Mouse (Mus musculus) kidney, adult 18-20 months (tissue): ENCODE measurements around the gene Cst6.
A peak's percentile ranks its signal among the peaks of the same experiment; 100 is the strongest.
"Not testable (repeated sequence)": the region's sequence is repeated elsewhere in the genome, so short reads cannot be mapped to it uniquely, and the experiment has no call there.

Experiments used
- DNase-seq: peaks from one replicate; pipeline ENCODE4 v3.0.0; 2021

Cst6 gene

DNA sequence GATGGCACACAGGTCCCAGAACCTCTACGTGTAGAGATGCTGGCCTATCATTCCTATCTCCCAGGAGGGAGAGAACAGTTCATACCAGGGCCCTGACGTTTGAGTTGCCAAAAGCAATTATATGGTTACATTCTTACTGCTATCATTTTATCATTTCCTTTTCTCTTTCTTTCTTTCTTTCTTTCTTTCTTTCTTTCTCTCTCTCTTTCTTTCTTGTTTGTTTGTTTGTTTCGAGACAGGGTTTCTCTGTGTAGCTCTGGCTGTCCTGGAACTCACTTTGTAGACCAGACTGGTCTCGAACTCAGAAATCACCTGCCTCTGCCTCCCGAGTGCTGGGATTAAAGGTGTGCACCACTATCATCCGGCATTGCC, at the start of gene Cst6:
Gene Cst6, minus strand, starts transcription at position 73 of the 372 bp plus-strand sequence.
- not testable (repeated sequence) for DNase-seq

- DNase-seq = no peak
These were observed 46.0 kb upstream of the Cst6 start for GRCm38 (mm10) chr19:5395371-5395770.

DNA sequence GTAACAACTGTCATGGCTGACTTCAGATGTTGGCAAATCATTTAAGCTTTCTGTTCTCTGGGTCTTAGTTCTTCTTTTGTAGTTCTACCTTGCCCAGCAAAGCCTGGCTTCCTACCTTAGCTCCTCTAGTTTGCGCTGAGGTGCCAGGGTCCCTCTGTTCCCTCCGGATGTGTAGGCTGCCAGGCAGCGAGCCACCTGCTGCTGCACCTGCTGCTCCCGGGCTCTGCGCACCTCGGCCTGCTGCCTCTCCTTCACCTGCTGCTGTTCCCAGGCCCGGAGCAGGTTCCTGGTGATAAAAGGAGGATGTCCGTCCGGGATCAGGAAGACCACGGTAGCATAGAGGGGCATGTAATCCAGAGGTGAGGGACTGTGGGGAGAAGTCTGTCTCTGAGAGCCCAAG, 44.8 kb upstream of the Cst6 start:
- DNase-seq = no peak

DNA sequence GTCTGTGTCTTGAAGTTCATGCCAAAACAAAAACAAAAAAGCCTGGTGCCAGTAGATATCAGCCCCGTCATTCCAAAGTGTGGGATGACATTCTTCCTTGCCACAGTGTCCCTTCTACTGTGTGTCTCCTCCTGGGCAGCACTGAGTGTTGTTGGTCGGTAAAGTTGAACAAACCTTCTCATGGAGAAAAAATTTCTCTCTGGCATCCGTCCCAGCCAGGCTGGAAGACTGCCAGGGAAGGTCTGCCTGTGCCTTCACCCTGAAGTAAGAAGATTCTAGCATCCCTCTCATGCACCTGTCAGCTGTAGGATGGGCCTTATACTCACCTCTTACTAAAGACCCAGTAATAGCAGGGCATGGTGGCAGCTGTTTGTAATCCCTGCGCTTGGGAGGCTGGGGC, 43.5 kb upstream of the Cst6 start:
- peak; percentile 81 for DNase-seq

- DNase-seq = no peak
These were observed 41.0 kb upstream of the Cst6 start for GRCm38 (mm10) chr19:5390416-5390815.

GRCm38 (mm10) chr19:5389647-5390046, 40.3 kb upstream of the Cst6 start:
- peak; percentile 35 for DNase-seq

DNA sequence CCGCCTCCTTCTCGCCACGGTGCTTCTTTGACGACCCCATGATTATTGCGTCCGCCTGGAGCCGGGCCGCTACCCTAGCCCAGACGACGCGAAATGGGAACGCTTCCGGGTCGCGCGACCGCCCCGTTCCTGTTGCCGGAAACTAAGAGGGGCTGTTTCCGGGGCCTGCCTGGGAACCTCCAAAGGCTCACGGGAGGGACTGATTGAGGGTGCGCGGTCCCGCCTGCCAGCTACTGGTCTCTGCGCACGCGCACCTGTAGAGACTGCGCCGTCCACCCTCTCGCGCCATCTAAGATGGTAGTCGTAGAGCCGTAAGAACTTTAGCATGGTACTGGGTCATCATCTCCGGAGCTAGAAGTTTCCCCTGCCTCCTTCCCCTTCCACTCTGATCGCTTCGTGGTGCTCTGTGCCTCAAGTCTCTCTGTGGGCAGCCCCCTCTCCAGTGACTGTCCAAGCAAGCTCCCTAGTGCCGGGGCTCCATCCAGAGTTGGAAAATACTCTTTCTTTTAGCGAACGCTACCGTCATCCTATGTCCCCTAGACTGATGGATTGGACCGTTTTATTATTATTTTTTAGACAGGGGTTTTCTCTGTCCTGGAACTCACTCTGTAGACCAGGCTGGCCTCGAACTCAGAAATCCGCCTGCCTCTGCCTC, 39.3 kb upstream of the Cst6 start, which contains the start of gene Sart1:
Gene Sart1, minus strand, starts transcription at position 116 of the 655 bp plus-strand sequence.
- peak; percentile 93 for DNase-seq

DNA sequence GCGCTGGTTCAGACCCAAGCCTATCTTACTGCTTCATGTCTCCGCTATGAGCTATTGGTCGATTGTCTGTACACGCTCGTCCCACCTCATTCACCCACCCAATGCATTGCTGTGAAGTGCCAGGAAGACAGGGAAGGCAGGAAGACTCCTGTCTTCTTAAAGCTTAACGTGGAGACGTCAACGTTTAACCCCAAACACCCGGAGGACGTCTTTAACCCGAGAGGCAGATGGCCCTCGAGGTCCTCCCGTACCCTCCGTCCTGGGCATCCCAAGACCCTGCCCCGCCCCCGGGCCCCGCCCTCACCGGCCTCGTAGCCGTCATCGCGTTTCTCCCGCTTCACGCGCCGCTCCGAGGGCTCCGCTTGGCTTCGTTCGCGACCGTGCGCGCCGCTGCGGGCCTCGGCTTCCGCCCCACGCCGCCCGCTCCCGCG, 38.7 kb upstream of the Cst6 start:
- no peak for DNase-seq

- DNase-seq = no peak
These were observed 35.3 kb upstream of the Cst6 start for GRCm38 (mm10) chr19:5384715-5385114.

DNA sequence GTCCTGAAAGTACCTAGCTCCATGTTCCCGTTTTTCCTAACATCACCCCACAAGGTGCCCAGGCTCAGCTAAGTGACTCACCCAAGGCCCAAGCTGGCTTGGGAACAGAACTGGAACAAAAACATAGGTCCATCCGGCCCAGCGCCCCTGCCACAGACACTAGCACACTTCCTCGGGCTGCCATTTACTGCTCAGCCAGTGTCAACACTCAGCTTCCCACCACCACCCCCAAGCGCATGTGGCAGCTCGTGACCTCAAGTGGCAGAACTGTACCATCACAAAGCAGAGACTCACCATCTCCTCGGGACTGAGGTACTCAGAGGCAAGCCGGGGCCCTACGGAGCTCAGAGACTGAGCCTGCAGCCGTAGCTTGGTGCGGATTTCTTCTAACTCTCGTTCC, 34.0 kb upstream of the Cst6 start:
- no peak for DNase-seq

- DNase-seq = no peak
These were observed 28.1 kb upstream of the Cst6 start for GRCm38 (mm10) chr19:5377446-5377845.

DNA sequence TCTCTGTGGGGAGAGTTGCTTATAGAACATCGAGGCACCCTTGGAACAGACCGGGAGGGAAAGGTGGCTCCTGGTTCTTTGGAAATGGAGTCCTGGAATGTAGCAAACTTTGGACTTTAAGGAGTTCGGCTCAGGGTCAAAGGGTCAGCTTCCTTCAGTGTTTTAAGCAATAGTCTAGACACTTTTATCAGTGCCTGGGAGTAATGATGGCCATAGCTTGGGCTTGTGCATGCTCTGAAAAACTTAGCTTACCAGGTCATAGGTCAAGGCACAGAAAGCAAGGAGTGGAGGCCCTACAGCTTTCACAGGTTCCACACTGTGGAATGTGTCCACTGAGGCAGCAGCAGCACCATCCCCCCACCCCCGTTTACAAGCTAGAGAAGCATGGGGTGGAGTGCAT, 25.4 kb upstream of the Cst6 start:
- no peak for DNase-seq

DNA sequence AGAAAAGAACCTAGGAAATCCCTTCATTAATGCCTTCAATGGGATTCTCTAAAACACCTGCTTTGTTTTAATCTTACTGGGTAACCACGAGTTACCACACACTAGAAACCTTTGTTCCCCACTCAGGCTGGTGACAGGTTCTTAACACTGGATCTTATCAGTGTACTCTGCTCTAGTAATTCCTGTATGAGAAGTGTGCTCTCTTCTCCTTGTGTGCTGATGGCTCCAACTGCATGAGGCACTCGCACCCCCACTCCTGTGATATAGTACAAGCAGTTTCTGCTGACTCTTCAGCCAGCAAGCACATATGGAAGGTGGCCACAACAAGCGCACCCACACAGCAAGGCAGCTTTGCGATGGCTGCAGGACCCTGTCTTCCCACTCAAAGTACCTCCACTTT, 24.8 kb upstream of the Cst6 start:
- no peak for DNase-seq

GRCm38 (mm10) chr19:5372724-5373123, 23.4 kb upstream of the Cst6 start:
- DNase-seq = no peak

- no peak for DNase-seq
These were observed 21.6 kb upstream of the Cst6 start for GRCm38 (mm10) chr19:5370932-5371331.

DNA sequence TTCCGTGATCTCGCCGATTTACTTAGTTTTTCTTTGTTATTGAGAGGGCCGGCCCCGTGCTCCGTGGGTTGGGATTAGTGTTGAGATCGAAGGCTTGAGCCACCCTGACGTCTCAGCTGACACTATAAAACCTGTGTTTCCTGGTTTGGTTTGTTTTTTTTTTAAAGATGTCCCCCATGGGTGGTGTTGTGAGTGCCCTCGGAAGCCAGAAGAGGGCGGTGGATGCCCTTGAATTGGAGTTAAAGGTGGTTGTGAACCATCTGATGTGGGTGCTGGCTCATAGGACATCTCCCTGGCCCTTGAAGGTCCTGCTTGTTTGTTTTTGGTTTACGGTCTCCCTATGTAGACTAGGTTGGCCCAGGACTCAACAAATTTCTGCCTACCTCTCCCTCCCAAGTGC, 18.1 kb upstream of the Cst6 start:
- DNase-seq = no peak

DNA sequence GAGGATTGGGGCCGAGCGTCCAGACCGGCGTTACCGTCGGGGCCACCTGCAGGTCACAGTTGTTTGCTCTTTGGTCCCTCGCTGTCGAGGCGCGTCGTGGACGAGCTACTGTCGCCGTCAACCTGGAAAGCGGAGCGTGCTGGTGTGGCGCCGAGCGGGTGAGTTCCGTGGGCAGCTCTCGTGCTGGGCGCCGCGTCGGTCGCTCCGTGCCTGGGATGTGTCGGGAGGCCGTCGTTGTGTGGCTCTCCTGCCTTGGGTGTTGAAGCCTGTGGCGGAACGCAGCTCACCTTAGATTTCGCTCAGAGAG, 17.6 kb upstream of the Cst6 start, which contains the start of gene Banf1:
Gene Banf1, minus strand, starts transcription at position 116 of the 307 bp plus-strand sequence.
- no peak for DNase-seq

DNA sequence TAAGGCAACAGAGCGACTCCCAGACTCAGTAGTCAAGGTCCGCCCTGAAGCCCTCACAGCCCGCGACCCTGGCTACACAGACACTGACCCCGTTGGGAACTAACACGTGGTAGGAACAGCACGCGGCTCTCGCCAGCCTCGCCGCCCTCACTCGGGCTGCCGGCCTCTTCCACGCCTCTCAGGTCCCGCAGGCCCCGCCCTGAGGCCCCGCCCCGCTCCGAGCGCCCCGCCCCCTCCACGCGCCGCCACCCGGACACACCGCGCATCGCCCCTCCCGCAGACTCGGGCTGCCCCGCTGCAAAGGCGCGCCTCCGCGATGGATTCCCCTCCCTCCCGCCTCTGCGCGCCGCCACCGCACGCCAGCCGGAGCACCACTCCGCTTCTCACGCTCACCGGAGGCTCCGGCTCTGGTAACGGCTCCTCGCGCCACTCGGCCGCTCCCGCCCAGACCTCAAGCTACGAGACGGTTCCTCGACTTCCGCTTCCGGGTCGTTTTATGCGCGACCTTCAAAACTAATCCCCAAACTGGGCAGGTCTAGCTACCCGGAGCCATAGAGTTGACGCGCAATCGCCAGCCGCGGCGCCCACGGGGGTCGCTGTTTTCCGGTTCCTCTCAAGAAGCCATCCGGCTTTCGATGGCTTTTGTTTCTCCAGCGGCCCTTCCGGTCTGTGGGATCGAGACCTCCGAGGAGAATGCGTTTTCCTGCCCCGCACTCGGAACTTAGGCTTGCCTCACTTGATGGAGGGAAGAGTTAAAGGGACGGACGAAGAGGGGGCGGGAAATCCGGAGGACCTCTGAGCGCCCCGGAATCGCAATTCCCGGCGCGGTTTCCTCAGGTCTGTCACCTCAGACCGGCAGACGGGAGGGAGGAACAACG, 17.0 kb upstream of the Cst6 start, which contains the start of gene Eif1ad:
Gene Eif1ad, plus strand, starts transcription at position 567 of the 878 bp plus-strand sequence.
- peak; percentile 98 for DNase-seq

- DNase-seq = no peak
These were observed 16.4 kb upstream of the Cst6 start for GRCm38 (mm10) chr19:5365751-5366150.

GRCm38 (mm10) chr19:5364124-5364523, 14.8 kb upstream of the Cst6 start:
- no peak for DNase-seq

DNA sequence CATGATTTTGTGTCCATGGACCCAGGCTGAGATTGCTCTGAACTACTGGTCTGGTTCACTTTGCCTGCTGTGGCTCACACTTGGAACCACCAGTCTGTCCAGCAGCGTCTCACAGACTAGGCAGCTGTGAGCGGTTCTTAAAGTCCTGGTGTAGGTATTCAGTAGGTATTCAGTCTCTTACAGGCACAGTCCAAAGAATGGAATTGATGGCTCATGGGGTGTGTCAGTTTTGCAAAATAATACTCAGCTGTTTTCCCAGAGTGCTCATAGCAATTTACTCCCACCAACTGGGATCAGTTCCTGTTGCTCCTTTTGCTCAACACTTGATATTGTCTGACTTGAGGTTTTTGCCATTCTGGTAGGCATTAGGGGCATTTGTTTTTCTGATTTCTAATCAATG, 12.8 kb upstream of the Cst6 start:
- DNase-seq = no peak

GRCm38 (mm10) chr19:5356080-5356479, 6.7 kb upstream of the Cst6 start:
- DNase-seq = no peak

DNA sequence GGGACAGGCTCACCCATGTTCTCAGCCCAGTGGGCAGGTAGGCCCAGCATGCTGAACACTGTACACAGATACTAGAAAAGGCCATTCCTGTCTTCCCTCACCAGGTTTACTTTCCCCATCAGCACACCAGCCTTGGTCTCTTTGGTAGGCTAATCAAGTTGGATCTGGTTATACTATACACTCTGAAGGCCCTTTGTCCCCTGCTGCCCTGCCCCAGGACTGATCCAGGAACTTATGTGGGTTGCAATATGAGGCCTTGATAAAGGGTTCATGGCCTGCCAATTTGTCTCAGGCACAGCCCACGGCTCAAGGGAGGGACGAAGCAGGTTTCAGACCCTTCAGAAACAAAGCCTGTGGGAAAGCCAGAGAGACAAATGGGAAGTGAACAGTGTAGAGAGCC, 4.2 kb upstream of the Cst6 start:
- DNase-seq = no peak
